Mouse (Mus musculus) forebrain, embryonic 13.5 days (tissue): Measurements from ENCODE around the gene Ttpal. TPM values are rescaled to one million over a fixed set of nuclear protein-coding genes. Genes with fewer than 3 reads are reported as not detected.

Experiments used
- ATAC-seq: fragments of 200-750 bp; cut with Nextera tagmentation; 2 replicates; pipeline ENCODE4 v1.8.0; 2017
- H3K27ac ChIP-seq: fragments of 300-500 bp; sonication (generic); 2 replicates; pipeline ENCODE4 v1.5.1; 2015; ENCODE audit warnings: inconsistent platforms, mild to moderate bottlenecking, moderate library complexity
- H3K27me3 ChIP-seq: fragments of 300-500 bp; sonication (generic); 2 replicates; pipeline ENCODE4 v1.6.1; 2015; ENCODE audit warnings: mild to moderate bottlenecking, inconsistent platforms
- H3K36me3 ChIP-seq: fragments of 300-500 bp; sonication (generic); 2 replicates; pipeline ENCODE4 v1.6.1; 2015; ENCODE audit warnings: mild to moderate bottlenecking, inconsistent platforms; ENCODE audit not compliant: poor library complexity, severe bottlenecking
- H3K4me1 ChIP-seq: fragments of 300-500 bp; sonication (generic); 2 replicates; pipeline ENCODE4 v1.6.1; 2015; ENCODE audit warnings: inconsistent platforms
- H3K4me2 ChIP-seq: fragments of 300-500 bp; sonication (generic); 2 replicates; pipeline ENCODE4 v1.6.1; 2015; ENCODE audit warnings: inconsistent platforms, mild to moderate bottlenecking, moderate library complexity
- H3K4me3 ChIP-seq: fragments of 300-500 bp; sonication (generic); 2 replicates; pipeline ENCODE4 v1.5.1; 2015; ENCODE audit warnings: mild to moderate bottlenecking, inconsistent platforms
- H3K9ac ChIP-seq: fragments of 300-500 bp; sonication (generic); 2 replicates; pipeline ENCODE4 v1.6.1; 2015; ENCODE audit warnings: mild to moderate bottlenecking, inconsistent platforms
- H3K9me3 ChIP-seq: fragments of 300-500 bp; sonication (generic); replicated peaks from 2 replicates; pipeline ENCODE4 v1.6.1; 2016; ENCODE audit warnings: inconsistent platforms
- WGBS: fragments of 180-500 bp; shearing (Covaris S2); methylation state at CpG from one replicate; pipeline ENCODE4 v1.1.7; 2015; 5-methylcytosine and 5-hydroxymethylcytosine counted together
- polyA plus RNA-seq: library from polyadenylated mRNA; unstranded; fragments of >200 nt; fragmentation: Nextera tagmentation; extraction: Ambion mirVana; gene quantifications from 2 replicates; pipeline ENCODE4 v1.2.1, GENCODE M21; 2015

The Ttpal gene
- polyA plus RNA-seq, 1 experiment from 2014 or later = 39.3 TPM

DNA sequence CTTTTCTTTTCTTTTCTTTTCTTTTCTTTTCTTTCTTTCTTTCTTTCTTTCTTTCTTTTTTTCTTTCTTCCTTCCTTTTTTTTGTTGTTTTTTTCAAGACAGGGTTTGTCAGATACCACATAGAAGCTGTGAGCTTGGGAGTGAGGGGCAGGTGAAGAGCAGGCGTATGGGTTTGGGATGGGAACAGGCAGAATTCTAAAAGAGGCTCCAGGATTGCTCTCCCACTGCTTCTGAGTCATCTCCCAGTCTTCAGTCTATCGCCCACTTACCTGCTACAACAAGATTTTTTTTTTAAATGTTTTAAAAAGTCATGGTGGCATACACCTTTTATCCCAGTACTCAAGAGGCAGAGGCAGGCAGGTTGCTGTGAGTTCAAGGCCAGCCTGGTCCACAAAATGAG is 24.1 kb upstream of the Ttpal start:
- Histone ChIP-seq H3K27me3 (no peaks in the 10 kb centered on the region; the same call in 1 of the 2 replicates), H3K9ac (no peak overlapping the region), H3K27ac (no peak overlapping the region), H3K36me3 (no peaks in the 10 kb centered on the region), H3K4me1 (no peaks in the 10 kb centered on the region), H3K9me3 (no peaks in the 10 kb centered on the region), H3K4me3 (no peak overlapping the region), H3K4me2 (no peak overlapping the region)
- no peak for ATAC-seq
- 89% methylated on average over 2 of the region's 2 CpGs for WGBS

DNA sequence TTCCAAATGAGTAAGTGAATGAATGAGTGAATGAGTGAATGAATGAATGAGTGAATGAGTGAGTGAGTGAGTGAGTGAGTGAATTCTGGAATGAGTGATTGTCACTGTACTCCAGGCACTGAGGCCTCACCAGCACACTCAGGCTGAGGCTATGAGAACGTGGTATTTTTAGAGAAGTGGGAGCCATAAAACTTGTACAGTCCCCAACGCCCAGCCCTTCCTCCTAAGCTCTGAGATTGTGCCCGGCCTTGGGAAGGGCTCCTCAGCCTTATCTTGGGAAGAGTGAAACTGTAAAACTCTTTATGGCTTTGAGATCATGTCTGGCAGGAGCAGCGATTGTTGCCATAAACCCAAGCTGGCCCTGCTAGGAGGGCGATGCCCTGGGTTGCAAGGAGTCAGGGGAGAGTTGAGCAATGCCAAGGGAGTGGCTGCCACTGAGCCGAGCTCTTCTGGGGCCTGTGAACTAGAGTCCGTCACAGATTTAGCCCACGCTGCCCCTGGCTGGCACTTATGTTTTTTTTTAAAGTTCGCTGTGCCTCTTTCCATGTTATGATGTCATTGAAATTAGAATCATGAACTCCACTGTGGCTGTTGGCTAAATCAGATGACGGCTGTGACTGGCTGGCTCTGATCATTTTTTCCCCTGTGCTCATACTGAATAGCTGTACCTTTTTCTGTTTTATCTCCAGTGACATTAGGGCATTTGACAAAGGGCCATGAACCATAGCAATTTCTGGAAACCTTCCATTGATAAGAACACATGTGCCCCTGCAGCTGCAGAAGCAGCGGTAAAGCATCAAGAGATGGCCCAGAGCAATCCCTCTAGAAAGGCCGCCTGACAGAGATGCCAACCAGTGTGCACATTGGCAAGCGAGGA is 21.8 kb upstream of the Ttpal start:
- H3K27ac ChIP-seq = no peak overlapping the region
- H3K27me3 ChIP-seq = no peaks in the 10 kb centered on the region; the same call in 1 of the 2 replicates
- no peaks in the 10 kb centered on the region for H3K9me3 ChIP-seq
- no peaks in the 10 kb centered on the region for H3K36me3 ChIP-seq
- no peak overlapping the region for H3K4me3 ChIP-seq
- H3K4me2 ChIP-seq = no peak overlapping the region
- ATAC-seq = no peak
- WGBS = 86% methylated on average over 13 of the region's 13 CpGs
- no peak overlapping the region for H3K9ac ChIP-seq
- H3K4me1 ChIP-seq = no peaks in the 10 kb centered on the region

DNA sequence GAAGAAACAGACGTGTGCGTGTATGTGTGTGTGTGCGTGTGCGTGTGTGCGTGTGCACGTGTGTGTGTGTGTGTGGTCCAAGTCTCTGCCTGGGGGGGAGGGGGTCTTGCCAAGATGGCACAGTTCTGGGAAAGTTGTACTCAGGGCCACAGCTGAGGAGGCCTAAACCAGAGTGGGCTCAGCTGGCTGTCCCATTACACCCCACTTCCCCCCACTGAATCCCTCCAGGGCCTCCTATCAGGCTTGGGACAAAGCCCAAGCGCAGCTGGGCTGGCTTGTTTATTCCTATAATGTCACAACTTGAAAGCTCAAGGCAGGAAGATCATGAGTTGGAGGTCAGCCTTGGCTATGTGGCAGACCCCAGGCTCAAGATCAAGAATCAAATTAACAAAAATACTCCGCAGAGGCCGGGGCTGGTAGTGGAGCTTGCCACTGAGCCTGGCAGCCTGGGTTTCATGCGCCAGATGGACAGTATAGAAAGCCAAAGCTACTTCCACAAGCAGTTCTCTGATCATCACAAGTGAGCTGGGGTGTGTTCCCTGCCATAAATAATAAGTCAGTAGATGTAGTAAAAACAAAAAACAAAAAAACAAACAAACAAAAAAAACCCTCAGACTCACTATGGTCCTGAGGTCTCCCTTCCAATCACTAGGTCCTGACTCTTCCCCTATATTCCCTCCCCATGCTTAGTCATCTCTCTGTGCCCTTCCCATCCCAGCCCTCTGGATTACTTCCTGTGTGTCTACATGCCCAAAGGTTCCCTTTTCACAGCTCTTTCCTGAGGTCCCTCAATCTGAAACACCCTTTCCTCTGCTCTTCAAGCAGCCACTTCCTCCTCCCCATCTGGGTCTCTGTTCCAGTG is 18.7 kb upstream of the Ttpal start:
- H3K9ac ChIP-seq = no peak overlapping the region
- no peaks in the 10 kb centered on the region for H3K9me3 ChIP-seq
- H3K27ac ChIP-seq = no peak overlapping the region
- H3K4me2 ChIP-seq = no peak overlapping the region
- no peaks in the 10 kb centered on the region for H3K4me1 ChIP-seq
- H3K4me3 ChIP-seq = no peak overlapping the region
- 94% methylated on average over 10 of the region's 10 CpGs for WGBS
- no peak for ATAC-seq
- no peaks in the 10 kb centered on the region for H3K36me3 ChIP-seq
- no peaks in the 10 kb centered on the region for H3K27me3 ChIP-seq

DNA sequence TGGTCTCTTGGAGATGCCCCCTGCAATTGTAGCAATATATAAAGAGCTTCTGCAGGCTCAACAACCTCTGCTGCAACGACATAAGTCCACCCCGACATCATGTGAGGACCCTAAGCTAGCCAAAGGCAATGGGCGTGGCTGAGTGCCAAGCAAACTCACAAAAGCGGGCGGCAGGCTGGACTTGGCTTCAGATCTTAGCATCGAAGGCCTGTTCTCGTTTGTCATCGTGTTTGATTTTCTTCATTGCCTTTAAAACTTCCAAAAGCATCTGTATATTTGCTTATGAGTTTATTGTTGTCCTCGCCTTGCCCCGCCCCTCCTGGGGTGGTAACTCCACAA is 18.1 kb upstream of the Ttpal start:
- no peak overlapping the region for H3K9ac ChIP-seq
- ATAC-seq = no peak
- 76% methylated on average over 10 of the region's 10 CpGs for WGBS

DNA sequence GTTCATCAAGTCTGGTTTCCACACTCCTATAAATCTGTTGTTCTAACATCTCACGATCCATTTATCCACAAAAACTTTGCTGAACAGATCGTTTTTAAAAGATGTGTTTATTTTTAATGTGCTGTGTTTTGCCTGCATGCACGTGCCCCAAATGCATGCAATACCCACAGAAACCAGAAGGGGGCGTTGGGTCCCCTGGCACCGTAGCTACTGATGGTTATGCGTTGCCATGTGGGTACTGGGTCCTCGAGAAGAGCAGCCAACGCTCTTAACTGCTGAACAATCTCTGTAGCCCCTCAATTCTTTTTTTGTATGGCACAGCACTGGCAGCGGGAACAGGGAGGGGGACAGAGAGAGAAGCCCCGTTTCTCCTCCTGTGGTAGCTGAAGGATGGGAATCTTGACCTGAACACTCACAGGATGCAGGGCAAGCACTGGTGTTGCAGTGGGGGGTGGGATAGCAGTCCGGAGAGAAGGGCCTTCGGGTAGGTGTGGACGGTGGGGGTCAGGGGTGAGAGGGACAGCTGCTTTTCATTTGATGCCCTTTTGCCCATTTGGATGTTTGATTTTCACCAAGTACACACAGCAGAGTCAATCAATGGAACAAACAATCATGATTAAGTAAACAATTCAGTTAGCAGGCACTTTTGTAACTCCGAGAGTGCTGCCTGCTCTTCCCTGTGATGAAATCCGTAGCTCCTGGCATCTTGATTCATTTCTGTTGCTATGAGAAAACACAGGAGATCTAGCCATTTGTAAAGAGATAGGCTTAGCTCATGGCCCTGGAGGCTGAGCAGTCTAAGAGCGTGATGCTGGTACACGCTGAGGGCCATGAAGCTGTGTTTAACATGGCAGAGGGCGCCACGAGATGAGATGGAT is 15.5 kb upstream of the Ttpal start:
- no peaks in the 10 kb centered on the region for H3K9me3 ChIP-seq
- no peaks in the 10 kb centered on the region for H3K36me3 ChIP-seq
- H3K9ac ChIP-seq = no peak overlapping the region
- H3K4me3 ChIP-seq = no peak overlapping the region
- H3K4me1 ChIP-seq = no peaks in the 10 kb centered on the region
- no peak overlapping the region for H3K4me2 ChIP-seq
- ATAC-seq = no peak
- 54% methylated on average over 19 of the region's 19 CpGs for WGBS
- no peaks in the 10 kb centered on the region for H3K27me3 ChIP-seq
- H3K27ac ChIP-seq = no peak overlapping the region

More for the DNA sequence above, 18.1 kb upstream of the Ttpal start:
- Histone ChIP-seq H3K4me1 (no peaks in the 10 kb centered on the region), H3K27ac (no peak overlapping the region), H3K4me2 (no peak overlapping the region), H3K27me3 (no peaks in the 10 kb centered on the region), H3K4me3 (no peak overlapping the region), H3K36me3 (no peaks in the 10 kb centered on the region), H3K9me3 (no peaks in the 10 kb centered on the region)

DNA sequence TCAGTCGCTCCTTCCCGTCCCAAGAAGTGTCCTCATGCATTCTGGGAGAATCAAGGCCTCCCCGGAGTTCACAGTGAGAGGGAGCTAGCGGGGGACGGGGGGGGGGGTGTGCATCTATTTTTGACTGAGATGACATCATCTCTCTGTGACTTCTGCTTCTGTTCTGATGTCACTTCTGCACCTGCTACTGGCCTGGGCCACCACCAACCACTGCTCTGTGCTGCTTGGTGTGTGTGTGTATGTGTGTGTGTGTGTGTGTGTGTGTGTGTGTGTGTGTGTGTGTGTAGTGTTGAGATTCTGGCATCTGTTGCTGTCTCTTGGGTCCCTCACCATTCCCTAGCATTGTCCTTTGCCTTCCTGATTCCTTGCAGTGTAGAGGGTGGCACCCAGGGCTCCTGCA is 14.6 kb upstream of the Ttpal start:
- no peak for ATAC-seq
- Histone ChIP-seq H3K27me3 (no peaks in the 10 kb centered on the region), H3K4me1 (no peaks in the 10 kb centered on the region)

DNA sequence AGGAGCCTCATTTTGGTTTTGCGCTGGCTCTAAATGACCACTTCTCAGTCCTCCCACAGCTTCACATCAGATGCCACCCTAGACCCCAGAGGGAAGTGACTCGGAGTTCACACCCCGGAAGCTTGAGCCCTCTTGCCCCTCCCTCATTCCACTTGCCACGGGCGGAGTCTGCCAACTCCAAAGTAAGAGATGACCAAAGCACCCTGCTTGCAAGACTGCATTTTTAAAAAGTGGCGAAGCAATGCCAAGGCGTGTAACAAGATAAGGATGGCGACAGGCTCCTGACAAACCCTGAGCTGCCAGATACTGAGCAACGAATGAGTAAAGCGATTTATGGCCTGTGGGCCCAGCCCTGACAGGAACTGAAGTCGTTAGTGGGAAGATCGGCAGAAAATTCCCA is 11.9 kb upstream of the Ttpal start:
- H3K36me3 ChIP-seq = no peaks in the 10 kb centered on the region
- WGBS = 78% methylated on average over 12 of the region's 12 CpGs
- no peaks in the 10 kb centered on the region for H3K4me1 ChIP-seq
- H3K27ac ChIP-seq = no peak overlapping the region
- ATAC-seq = no peak
- H3K9me3 ChIP-seq = no peaks in the 10 kb centered on the region
- H3K4me3 ChIP-seq = no peak overlapping the region
- H3K9ac ChIP-seq = no peak overlapping the region
- no peak overlapping the region for H3K4me2 ChIP-seq
- H3K27me3 ChIP-seq = no peaks in the 10 kb centered on the region

More for the DNA sequence above, 14.6 kb upstream of the Ttpal start:
- no peaks in the 10 kb centered on the region for H3K9me3 ChIP-seq
- no peak overlapping the region for H3K4me2 ChIP-seq
- 79% methylated on average over 5 of the region's 5 CpGs for whole genome bisulfite sequencing
- no peak overlapping the region for H3K27ac ChIP-seq
- no peak overlapping the region for H3K4me3 ChIP-seq
- H3K36me3 ChIP-seq = no peaks in the 10 kb centered on the region
- no peak overlapping the region for H3K9ac ChIP-seq

DNA sequence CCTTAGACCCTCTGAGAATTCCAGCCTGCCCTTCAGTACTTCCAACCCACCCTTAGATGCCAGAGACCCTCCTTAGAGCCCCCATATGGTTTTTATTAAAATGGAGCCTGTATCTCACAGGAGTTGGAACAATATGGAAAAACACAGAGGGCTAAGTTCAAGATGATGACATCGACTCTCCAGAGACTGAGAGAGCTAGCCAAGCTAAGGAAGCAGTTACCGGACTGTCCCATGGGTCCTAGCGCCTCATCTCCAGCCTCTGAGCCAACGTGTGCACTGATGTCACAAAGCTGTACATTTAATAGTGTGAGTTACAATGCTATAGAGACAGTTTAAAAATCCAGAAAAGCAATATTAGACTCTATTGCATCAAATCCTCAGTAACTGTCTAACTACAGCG is 11.1 kb upstream of the Ttpal start:
- Histone ChIP-seq H3K9ac (no peak overlapping the region), H3K27me3 (no peaks in the 10 kb centered on the region), H3K4me1 (no peaks in the 10 kb centered on the region), H3K36me3 (no peaks in the 10 kb centered on the region), H3K4me2 (no peak overlapping the region), H3K4me3 (no peak overlapping the region), H3K9me3 (no peaks in the 10 kb centered on the region), H3K27ac (no peak overlapping the region)
- WGBS = 83% methylated on average over 5 of the region's 5 CpGs
- no peak for ATAC-seq

DNA sequence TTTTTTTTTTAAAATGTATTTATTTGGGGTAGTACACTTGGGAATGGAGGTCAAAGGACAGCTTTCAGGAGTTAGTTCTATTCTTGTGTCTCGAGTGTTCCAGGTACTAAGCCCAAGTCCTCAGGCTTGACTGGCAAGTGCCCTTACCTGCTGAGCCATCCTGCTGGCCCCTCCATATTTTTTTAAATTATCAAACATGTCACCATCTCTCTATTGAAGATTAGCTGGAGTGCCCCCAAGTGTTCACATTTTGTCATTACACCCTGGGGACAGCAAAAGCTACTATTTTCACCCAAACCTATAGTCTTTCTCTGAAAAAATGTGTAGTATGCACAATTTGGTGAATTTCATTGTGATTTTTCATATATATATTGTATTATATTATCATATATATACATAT is 10.0 kb upstream of the Ttpal start:
- Histone ChIP-seq H3K4me2 (no peak overlapping the region), H3K27me3 (no peaks in the 10 kb centered on the region), H3K9me3 (no peaks in the 10 kb centered on the region), H3K4me1 (no peaks in the 10 kb centered on the region), H3K4me3 (no peak overlapping the region), H3K27ac (no peak overlapping the region), H3K36me3 (no peaks in the 10 kb centered on the region), H3K9ac (no peak overlapping the region)
- 82% methylated on average over 1 of the region's 1 CpGs for WGBS
- ATAC-seq = no peak

DNA sequence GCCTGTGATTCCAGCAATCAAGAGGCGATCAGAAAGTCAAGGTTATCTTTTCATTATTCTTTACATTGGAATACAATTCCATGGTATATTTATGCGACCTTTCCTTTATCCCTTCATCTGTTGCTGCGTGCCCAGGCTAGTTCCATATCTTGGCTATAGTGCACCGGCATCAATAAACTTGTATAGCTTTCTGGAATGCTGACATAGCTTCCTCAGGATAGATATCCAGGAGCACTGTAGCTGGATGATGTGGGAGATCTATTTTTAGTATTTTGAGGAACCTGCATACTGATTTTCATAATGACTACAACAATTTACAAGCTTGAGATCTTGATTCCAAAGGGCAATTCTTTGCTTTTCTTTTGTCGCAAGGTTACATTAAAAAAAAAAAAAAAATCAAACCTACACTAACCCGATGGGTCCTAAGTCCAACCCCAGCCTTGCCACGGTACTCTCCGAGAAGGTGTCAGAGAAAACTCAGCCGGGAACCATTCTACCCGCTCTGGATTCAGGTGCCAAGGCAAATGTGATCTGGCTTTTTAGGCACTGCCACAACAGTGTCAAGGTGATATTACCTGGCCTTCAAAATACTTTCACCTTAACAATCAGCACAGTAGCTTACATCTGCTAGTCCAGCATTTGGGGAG is 8.4 kb upstream of the Ttpal start:
- WGBS = 90% methylated on average over 10 of the region's 10 CpGs
- Histone ChIP-seq H3K4me1 (no peaks in the 10 kb centered on the region), H3K27ac (no peak overlapping the region), H3K4me2 (no peak overlapping the region), H3K9ac (no peak overlapping the region), H3K4me3 (no peak overlapping the region), H3K9me3 (no peaks in the 10 kb centered on the region), H3K27me3 (no peaks in the 10 kb centered on the region), H3K36me3 (no peaks in the 10 kb centered on the region)
- ATAC-seq = no peak

DNA sequence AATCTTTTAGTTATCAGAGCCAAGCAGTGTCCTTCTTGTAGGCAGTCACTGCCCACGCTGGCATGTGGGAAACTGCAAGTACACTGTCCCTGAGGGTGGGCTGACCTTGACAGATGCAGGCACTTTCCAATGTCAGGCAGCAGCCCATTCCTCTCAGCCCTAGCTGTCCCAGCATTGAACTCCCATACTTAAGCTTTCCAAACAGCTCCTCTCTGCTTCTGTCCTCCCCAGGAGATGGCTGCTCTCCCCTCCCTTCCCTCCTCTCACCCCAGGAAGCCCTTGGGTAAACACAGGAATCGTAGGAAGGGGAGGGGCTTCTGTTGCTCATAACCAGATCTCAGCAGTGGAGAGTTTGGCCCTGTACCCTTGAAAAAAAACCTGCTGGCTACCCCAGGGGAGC is 7.0 kb upstream of the Ttpal start:
- ATAC-seq = no peak
- no peaks in the 10 kb centered on the region for H3K4me1 ChIP-seq
- H3K4me2 ChIP-seq = no peak overlapping the region
- WGBS = 28% methylated on average over 2 of the region's 2 CpGs
- H3K36me3 ChIP-seq = no peaks in the 10 kb centered on the region
- no peak overlapping the region for H3K4me3 ChIP-seq
- no peaks in the 10 kb centered on the region for H3K9me3 ChIP-seq
- no peak overlapping the region for H3K9ac ChIP-seq
- no peaks in the 10 kb centered on the region for H3K27me3 ChIP-seq
- no peak overlapping the region for H3K27ac ChIP-seq
